Mouse (Mus musculus) testis, postnatal 14 days (tissue): ENCODE measurements around the gene Parp6.
A peak's percentile ranks its signal among the peaks of the same experiment; 100 is the strongest.

ENCODE experiments used
- DNase-seq: peaks from one replicate; pipeline ENCODE4 v3.0.0; 2021; ENCODE audit warnings: low spot score

Parp6 gene

DNA sequence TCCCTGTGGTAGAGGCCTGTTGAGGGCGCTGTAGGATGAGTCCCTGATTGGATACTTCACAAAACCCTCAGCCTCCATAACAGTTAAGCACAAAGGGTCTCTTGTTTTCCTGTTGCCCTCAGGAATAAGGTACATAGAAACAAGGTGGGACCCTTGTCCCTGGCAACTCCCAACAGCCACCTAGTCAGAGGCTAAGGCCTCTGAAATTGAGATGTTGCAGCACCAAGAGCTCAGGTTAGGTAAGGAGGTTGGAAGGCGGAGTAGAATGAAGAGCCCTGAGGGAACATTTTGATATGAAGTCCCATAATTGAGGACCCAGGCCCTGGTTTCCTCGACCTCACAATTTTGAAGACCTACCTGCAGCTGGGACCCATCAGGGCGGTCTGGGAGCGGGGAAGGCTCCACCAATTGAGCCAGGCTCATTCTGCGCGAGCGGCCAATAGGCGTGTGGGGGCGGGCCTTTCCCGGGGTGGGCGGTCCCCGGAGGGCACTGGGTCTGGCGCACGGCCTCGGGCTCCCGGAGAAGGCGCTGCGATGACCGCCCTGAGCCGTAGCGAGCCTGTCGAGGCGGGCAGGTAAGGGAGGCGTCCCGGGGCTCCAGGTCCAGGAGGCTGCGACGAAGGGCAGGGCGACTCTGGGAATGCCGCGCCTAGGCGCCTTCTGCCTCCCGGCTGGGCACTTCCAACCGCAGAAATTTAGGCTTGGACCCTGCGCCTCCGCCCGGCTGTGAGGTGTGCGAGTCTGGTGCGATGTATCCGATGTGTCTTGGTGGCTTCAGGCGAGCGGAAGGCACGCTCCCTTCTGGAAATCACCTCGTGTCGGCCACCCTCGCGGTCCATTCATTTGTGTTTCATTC, 62.8 kb downstream of the Parp6 start, which contains the start of gene Gramd2:
Gene Gramd2, plus strand, starts transcription at position 467 of the 856 bp plus-strand sequence.
- DNase-seq = peak; percentile 89

DNA sequence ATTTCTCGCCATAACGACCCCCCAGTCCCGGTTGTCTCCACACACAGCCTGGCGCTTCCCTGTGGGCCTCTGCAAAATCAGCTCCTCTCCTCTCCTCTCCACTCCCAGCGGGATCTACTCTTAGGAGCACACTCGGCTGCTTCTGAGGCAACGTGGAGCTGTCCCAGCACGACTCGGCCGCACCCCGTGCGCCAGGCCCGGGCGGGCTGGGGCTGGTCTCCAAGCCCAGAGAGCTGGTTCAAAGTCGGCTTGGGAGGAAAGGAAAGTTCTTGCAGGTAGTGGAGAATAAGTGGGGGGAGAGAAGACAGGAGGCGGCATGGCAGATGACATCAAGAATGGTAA, 63.4 kb downstream of the Parp6 start:
- no peak for DNase-seq

DNA sequence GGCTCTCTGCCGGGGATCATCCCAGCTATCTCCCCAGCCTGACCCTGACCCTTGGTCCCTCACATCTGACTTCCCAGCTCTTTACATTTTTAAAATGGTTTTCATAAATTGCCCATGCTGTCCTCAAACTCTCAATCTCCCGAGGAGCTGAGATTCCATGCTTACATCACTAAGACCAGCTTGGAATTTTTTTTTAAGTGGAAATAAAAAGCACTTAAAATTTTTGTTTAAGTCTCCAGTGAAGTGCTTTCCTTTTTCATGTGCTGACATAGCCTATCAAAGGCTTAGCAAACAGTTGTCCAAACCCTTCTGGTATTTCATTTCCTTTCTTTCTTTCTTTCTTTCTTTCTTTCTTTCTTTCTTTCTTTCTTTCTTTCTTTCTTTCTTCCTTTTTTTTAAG, 66.9 kb downstream of the Parp6 start:
- DNase-seq = no peak

DNA sequence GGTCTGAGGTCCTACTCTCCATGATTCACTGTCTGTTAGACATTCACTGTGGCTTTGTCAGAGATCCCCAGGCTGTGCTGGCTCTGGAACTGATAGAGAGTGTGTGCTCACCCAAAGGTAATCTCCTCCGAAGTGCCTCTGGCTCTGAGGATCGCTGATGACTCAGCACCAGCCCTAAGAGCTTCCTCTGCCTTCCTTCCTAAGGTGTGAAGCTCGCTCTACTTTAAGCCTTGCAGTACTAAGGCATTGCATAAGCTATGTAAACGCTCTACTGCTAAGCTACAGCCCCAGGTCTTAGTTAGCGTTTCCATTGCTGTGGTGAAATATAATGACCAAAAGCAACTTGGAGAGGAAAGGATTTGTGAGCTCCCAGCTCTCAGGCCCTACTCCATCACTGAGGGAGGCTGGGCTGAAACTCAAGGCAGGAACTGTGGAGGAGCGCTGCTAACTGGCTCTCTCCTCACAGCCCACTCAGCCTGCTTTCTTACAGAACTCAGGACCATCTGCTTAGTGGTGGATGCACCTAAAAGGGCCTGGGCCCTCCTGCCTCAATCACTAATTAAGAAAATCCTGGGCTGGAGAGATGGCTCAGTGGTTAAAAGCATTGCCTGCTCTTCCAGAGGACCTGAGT, 70.4 kb downstream of the Parp6 start:
- no peak for DNase-seq

DNA sequence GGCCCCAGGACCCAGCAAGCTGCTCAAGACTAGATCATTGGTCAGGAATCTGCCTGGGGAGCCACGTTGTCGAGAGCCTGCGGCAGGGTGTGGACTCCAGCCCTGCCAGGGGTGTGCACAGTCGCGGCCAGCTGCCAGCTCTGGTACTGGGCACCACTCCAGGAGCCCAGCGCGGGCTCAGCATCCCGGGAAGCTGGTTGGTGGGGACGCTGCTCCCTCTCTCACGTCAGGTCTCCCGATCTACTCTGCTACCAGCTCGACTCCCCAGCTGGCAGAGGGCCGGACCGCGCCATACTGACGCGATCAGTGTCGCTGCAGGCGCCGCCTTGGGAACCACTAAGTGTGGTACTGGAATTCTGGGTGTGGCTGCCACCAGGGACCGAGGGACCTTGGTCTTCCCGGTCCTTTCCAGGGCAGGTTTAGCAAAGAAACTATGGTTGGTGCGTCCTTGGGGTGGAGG, 74.6 kb downstream of the Parp6 start:
- peak; percentile 61 for DNase-seq

DNA sequence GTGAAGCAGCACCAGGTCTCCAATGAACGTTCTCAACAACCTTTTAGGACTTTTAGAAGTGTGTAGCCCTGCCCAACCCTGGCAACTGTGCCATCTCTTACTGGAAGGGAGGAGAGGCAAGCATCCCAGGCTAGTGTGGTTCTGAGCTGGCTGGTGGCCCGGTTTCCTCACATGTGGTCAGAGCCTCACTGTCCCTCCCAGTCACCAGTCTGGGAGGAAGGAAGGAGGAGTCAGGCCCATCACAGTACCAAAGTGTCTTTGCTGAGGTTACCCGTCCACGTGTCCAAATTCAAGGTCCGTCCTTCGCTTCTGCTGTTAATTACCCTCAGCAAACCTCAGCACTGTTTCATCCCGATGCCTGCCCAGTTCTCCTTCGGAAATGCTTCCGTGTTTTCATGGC, 75.1 kb downstream of the Parp6 start:
- DNase-seq = peak; percentile 40

DNA sequence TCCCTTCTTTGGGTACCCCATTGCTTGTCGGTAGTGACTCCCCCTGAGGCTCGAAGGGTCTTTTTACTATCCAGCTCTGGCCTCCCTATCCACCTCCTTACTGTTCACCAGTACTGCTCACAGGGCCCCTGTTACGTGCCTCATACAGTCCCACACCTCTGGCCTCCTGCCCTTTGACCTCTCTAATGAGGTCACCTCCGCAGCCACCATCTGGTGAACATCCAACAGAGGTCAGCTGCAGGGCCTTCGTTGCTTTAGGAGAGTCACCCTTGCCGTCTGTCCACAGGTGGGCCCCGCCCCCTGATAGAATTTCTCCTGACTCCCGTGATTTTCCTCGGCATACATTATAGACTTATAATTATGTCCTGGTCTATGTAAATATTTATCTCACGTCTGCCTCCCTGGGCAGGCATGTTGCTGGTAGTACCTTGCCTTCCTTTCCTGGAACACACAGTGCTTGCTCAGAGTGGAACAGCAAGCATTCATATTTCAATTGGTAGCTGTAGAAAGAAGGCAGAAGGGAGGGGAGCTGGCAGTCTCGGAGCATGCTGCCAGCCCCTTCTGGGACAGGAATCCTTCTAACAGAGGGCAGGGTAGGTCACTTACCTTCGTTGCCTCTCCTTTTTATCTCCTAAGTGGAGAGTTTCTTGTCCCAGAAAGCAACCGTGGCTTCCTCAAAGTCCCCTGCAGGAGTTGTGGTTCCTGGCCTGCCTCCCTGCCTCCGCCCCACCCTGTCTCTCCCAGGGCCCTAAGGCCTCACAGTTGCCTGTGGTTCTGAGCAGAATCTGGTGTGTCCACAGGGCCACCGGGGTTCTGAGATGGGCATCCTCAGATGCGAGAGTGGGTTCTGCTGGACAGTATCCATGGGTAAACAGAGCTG, 77.7 kb downstream of the Parp6 start:
- no peak for DNase-seq

DNA sequence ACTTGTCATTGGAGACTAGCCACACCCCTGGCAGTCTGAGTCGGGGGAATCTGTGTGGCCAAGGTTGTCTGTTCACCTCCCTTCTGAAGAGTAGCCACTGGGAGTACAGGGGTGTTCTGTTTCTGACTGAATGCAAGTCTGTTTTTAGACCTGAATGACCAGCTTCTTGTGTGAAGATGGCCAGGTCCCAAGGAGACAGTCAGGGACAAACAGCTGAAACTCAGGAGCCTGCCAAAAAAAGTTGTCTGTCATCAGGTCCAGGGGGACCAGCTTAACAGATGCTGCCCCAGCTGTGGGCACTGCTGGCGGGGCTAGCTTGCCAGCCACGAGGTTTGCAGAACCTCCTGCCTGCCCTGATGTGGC, 78.3 kb downstream of the Parp6 start:
- DNase-seq = no peak

DNA sequence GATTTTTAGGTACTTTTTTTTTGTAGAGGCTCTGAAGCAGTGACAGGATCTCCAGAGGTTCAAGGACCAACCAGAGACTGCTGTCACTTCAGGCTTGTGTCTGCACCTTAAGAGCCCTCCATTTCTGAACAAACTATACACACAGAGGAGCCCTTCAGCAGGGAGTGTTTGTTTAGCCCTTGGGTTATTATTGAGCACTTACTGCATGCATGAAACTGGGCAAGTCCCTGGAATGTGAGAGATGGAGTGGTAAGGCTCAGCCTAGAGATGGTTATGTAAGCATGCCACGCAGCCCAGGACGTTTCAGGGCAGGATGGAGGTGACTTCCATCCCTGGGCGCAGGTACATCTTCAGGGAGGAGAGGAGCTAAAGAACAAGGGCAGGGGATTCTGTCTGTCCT, 79.3 kb downstream of the Parp6 start:
- no peak for DNase-seq
